Mouse (Mus musculus): Measurements from ENCODE around the gene Olfr593.

DNA sequence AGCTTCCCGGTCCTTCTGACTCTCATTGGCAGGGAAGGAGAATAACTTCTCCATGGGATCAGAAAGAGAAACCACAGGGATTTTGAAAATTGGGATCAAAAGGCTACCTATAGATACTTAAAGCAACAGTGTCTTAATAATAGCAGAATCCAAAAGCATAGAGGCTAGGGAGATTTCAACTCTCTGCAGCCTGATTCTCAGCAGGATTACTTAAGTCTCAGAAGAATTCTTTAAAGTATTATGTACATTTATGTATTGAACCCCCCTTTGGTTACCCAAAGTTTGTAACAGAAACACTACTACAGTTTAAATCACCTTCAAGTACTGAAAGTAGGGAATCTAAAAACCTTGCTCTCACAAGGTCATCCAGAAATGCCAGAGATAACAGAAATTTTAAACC, 33.4 kb upstream of the Olfr593 start, which contains the start of gene Olfr591:
- TF ChIP-seq GATA1 (IDR thresholded peaks at IDR 0.05; ENCODE audit: low read length) (no peak), TAL1 (IDR thresholded peaks at IDR 0.05; ENCODE audit: low read length) (no peak)
